Mouse (Mus musculus) midbrain, embryonic 12.5 days (tissue): ENCODE data around the gene Otud7a. TPM values are rescaled to one million over a fixed set of nuclear protein-coding genes. Genes with fewer than 3 reads are reported as not detected.

Experiments used
- ATAC-seq: fragments of 200-750 bp; cut with Nextera tagmentation; 2 replicates; pipeline ENCODE4 v1.8.0; 2017; ENCODE audit warnings: low read depth, moderate TSS enrichment, moderate library complexity; ENCODE audit not compliant: low FRiP score
- H3K27ac ChIP-seq: fragments of 300-500 bp; sonication (generic); replicated peaks from 2 replicates; pipeline ENCODE4 v1.5.1; 2016; ENCODE audit warnings: mild to moderate bottlenecking
- H3K27me3 ChIP-seq: fragments of 300-500 bp; sonication (generic); 2 replicates; pipeline ENCODE4 v1.6.1; 2016; ENCODE audit warnings: mild to moderate bottlenecking
- H3K36me3 ChIP-seq: fragments of 300-500 bp; sonication (generic); 2 replicates; pipeline ENCODE4 v1.6.1; 2016
- H3K4me1 ChIP-seq: fragments of 300-500 bp; sonication (generic); 2 replicates; pipeline ENCODE4 v1.6.1; 2016
- H3K4me2 ChIP-seq: fragments of 300-500 bp; sonication (generic); replicated peaks from 2 replicates; pipeline ENCODE4 v1.6.1; 2016; ENCODE audit warnings: mild to moderate bottlenecking, moderate library complexity
- H3K4me3 ChIP-seq: fragments of 300-500 bp; sonication (generic); 2 replicates; pipeline ENCODE4 v1.5.1; 2016; ENCODE audit warnings: mild to moderate bottlenecking
- H3K9ac ChIP-seq: fragments of 300-500 bp; sonication (generic); replicated peaks from 2 replicates; pipeline ENCODE4 v1.6.1; 2016; ENCODE audit warnings: mild to moderate bottlenecking, moderate library complexity
- H3K9me3 ChIP-seq: fragments of 300-500 bp; sonication (generic); 2 replicates; pipeline ENCODE4 v1.6.1; 2016; ENCODE audit warnings: mild to moderate bottlenecking
- WGBS: fragments of 180-500 bp; shearing (Covaris S2); methylation state at CpG from one replicate; pipeline ENCODE4 v1.1.7; 2016; 5-methylcytosine and 5-hydroxymethylcytosine counted together
- polyA plus RNA-seq: library from polyadenylated mRNA; unstranded; fragments of >200 nt; fragmentation: Nextera tagmentation; extraction: Ambion mirVana; gene quantifications from 2 replicates; pipeline ENCODE4 v1.2.1, GENCODE M21; 2016

Gene Otud7a
- polyA plus RNA-seq, 1 experiment from 2014 or later, result 1.9 TPM

GRCm38 (mm10) chr7:63508079-63508478, 63.5 kb downstream of the Otud7a start:
- Histone ChIP-seq H3K4me2 (no peak overlapping the region), H3K4me3 (no peak overlapping the region), H3K4me1 (no peaks in the 10 kb centered on the region), H3K27me3 (no peaks in the 10 kb centered on the region), H3K9me3 (no peaks in the 10 kb centered on the region), H3K36me3 (no peaks in the 10 kb centered on the region), H3K9ac (no peak overlapping the region), H3K27ac (no peak overlapping the region)
- 94% methylated on average over 2 of the region's 2 CpGs for WGBS
- ATAC-seq, result no peak; the same call in 1 of the 2 replicates

- 72% methylated on average over 1 of the region's 1 CpGs for WGBS
- no peak overlapping the region for H3K27ac ChIP-seq
- no peaks in the 10 kb centered on the region for H3K9me3 ChIP-seq
- H3K4me1 ChIP-seq, result no peaks in the 10 kb centered on the region
- no peak overlapping the region for H3K4me2 ChIP-seq
- ATAC-seq, result 0 out of 2 replicates have a peak, but pooled peaks have one; percentile 34
- no peak overlapping the region for H3K9ac ChIP-seq
- no peak overlapping the region for H3K4me3 ChIP-seq
- H3K36me3 ChIP-seq, result no peaks in the 10 kb centered on the region
- H3K27me3 ChIP-seq, result no peaks in the 10 kb centered on the region
Observed at GRCm38 (mm10) chr7:63509825-63510224, 65.3 kb downstream of the Otud7a start.

GRCm38 (mm10) chr7:63511458-63511857, 66.9 kb downstream of the Otud7a start:
- no peaks in the 10 kb centered on the region for H3K4me1 ChIP-seq
- no peak overlapping the region for H3K27ac ChIP-seq
- H3K36me3 ChIP-seq, result no peaks in the 10 kb centered on the region
- H3K4me2 ChIP-seq, result no peak overlapping the region
- H3K4me3 ChIP-seq, result no peak overlapping the region
- ATAC-seq, result no peak
- H3K9me3 ChIP-seq, result no peaks in the 10 kb centered on the region
- H3K27me3 ChIP-seq, result no peaks in the 10 kb centered on the region
- H3K9ac ChIP-seq, result no peak overlapping the region

- Histone ChIP-seq H3K9me3 (no peaks in the 10 kb centered on the region), H3K4me2 (no peak overlapping the region), H3K36me3 (no peaks in the 10 kb centered on the region), H3K4me1 (no peaks in the 10 kb centered on the region), H3K27ac (no peak overlapping the region), H3K4me3 (no peak overlapping the region), H3K27me3 (no peaks in the 10 kb centered on the region), H3K9ac (no peak overlapping the region)
- 80% methylated on average over 2 of the region's 2 CpGs for WGBS
- ATAC-seq, result no peak
Observed at GRCm38 (mm10) chr7:63512561-63512960, 68.0 kb downstream of the Otud7a start.

GRCm38 (mm10) chr7:63516141-63516895, 71.8 kb downstream of the Otud7a start:
- WGBS, result 92% methylated on average over 5 of the region's 5 CpGs
- H3K36me3 ChIP-seq, result no peaks in the 10 kb centered on the region
- H3K4me3 ChIP-seq, result no peak overlapping the region
- no peaks in the 10 kb centered on the region for H3K27me3 ChIP-seq
- H3K4me1 ChIP-seq, result no peaks in the 10 kb centered on the region
- H3K9me3 ChIP-seq, result no peaks in the 10 kb centered on the region
- ATAC-seq, result no peak
- H3K4me2 ChIP-seq, result no peak overlapping the region
- no peak overlapping the region for H3K27ac ChIP-seq
- no peak overlapping the region for H3K9ac ChIP-seq

- no peaks in the 10 kb centered on the region for H3K36me3 ChIP-seq
- no peak overlapping the region for H3K9ac ChIP-seq
- no peaks in the 10 kb centered on the region for H3K4me1 ChIP-seq
- no peaks in the 10 kb centered on the region for H3K27me3 ChIP-seq
- H3K27ac ChIP-seq, result no peak overlapping the region
- no peak overlapping the region for H3K4me2 ChIP-seq
- ATAC-seq, result no peak
- no peaks in the 10 kb centered on the region for H3K9me3 ChIP-seq
- WGBS, result 90% methylated on average over 1 of the region's 1 CpGs
- no peak overlapping the region for H3K4me3 ChIP-seq
Observed at GRCm38 (mm10) chr7:63520299-63520698, 75.7 kb downstream of the Otud7a start.

- Histone ChIP-seq H3K9me3 (no peaks in the 10 kb centered on the region), H3K4me1 (no peaks in the 10 kb centered on the region), H3K4me3 (no peak overlapping the region), H3K36me3 (no peaks in the 10 kb centered on the region), H3K27me3 (no peaks in the 10 kb centered on the region), H3K27ac (no peak overlapping the region), H3K4me2 (no peak overlapping the region), H3K9ac (no peak overlapping the region)
- no peak for ATAC-seq
- WGBS, result 82% methylated on average over 3 of the region's 3 CpGs
Observed at GRCm38 (mm10) chr7:63522403-63522802, 77.9 kb downstream of the Otud7a start.

GRCm38 (mm10) chr7:63523051-63523450, 78.5 kb downstream of the Otud7a start:
- Histone ChIP-seq H3K9me3 (no peaks in the 10 kb centered on the region), H3K36me3 (no peaks in the 10 kb centered on the region), H3K4me2 (no peak overlapping the region), H3K9ac (no peak overlapping the region), H3K4me1 (no peaks in the 10 kb centered on the region), H3K27me3 (no peaks in the 10 kb centered on the region), H3K27ac (no peak overlapping the region), H3K4me3 (no peak overlapping the region)
- ATAC-seq, result no peak
- 88% methylated on average over 3 of the region's 3 CpGs for WGBS

GRCm38 (mm10) chr7:63540293-63540692, 95.7 kb downstream of the Otud7a start:
- Histone ChIP-seq H3K4me3 (no peak overlapping the region), H3K27ac (no peak overlapping the region), H3K4me1 (no peaks in the 10 kb centered on the region), H3K9ac (no peak overlapping the region), H3K9me3 (no peaks in the 10 kb centered on the region), H3K27me3 (no peaks in the 10 kb centered on the region), H3K36me3 (no peaks in the 10 kb centered on the region), H3K4me2 (no peak overlapping the region)
- WGBS, result 95% methylated on average over 4 of the region's 4 CpGs
- no peak for ATAC-seq

GRCm38 (mm10) chr7:63554457-63554856, 109.9 kb downstream of the Otud7a start:
- Histone ChIP-seq H3K4me3 (no peak overlapping the region), H3K9ac (no peak overlapping the region), H3K27ac (no peak overlapping the region), H3K27me3 (no peaks in the 10 kb centered on the region), H3K9me3 (no peaks in the 10 kb centered on the region), H3K4me2 (no peak overlapping the region), H3K36me3 (no peaks in the 10 kb centered on the region), H3K4me1 (no peaks in the 10 kb centered on the region)
- 74% methylated on average over 1 of the region's 1 CpGs for WGBS
- no peak for ATAC-seq

- no peak overlapping the region for H3K4me3 ChIP-seq
- no peak overlapping the region for H3K4me2 ChIP-seq
- H3K9me3 ChIP-seq, result no peaks in the 10 kb centered on the region
- H3K9ac ChIP-seq, result no peak overlapping the region
- no peak overlapping the region for H3K27ac ChIP-seq
- no peaks in the 10 kb centered on the region for H3K4me1 ChIP-seq
- WGBS, result 65% methylated on average over 5 of the region's 5 CpGs
- ATAC-seq, result no peak
- no peaks in the 10 kb centered on the region for H3K36me3 ChIP-seq
- H3K27me3 ChIP-seq, result no peaks in the 10 kb centered on the region
Observed at GRCm38 (mm10) chr7:63556324-63556723, 111.8 kb downstream of the Otud7a start.

- WGBS, result 93% methylated on average over 3 of the region's 3 CpGs
Observed at GRCm38 (mm10) chr7:63558918-63559317, 114.4 kb downstream of the Otud7a start.

GRCm38 (mm10) chr7:63559679-63560078, 115.1 kb downstream of the Otud7a start:
- Histone ChIP-seq H3K27ac (no peak overlapping the region), H3K27me3 (no peaks in the 10 kb centered on the region), H3K9me3 (no peaks in the 10 kb centered on the region), H3K9ac (no peak overlapping the region), H3K4me3 (no peak overlapping the region), H3K36me3 (no peaks in the 10 kb centered on the region), H3K4me2 (no peak overlapping the region), H3K4me1 (no peaks in the 10 kb centered on the region)
- ATAC-seq, result no peak
- WGBS, result 85% methylated on average over 1 of the region's 1 CpGs

More at GRCm38 (mm10) chr7:63558918-63559317, 114.4 kb downstream of the Otud7a start:
- H3K9ac ChIP-seq, result no peak overlapping the region
- no peak overlapping the region for H3K27ac ChIP-seq
- H3K4me1 ChIP-seq, result no peaks in the 10 kb centered on the region
- no peak for ATAC-seq
- H3K27me3 ChIP-seq, result no peaks in the 10 kb centered on the region
- H3K4me2 ChIP-seq, result no peak overlapping the region
- H3K36me3 ChIP-seq, result no peaks in the 10 kb centered on the region
- no peak overlapping the region for H3K4me3 ChIP-seq
- H3K9me3 ChIP-seq, result no peaks in the 10 kb centered on the region
